Mouse (Mus musculus): ENCODE measurements around the gene Rps25. TPM values are rescaled to one million over a fixed set of nuclear protein-coding genes. Genes with fewer than 3 reads are reported as not detected.
"Not testable (repeated sequence)": the region's sequence is repeated elsewhere in the genome, so short reads cannot be mapped to it uniquely, and the experiment has no call there.

Gene Rps25
- polyA plus RNA-seq, 1 experiment from 2014 or later, result 1,284 TPM

- H3K27ac ChIP-seq, result no peak overlapping the region
- H3K9me3 ChIP-seq, result no peaks in the 10 kb centered on the region
- no peak for ATAC-seq (ENCODE audit: low FRiP score, low read depth)
- H3K27me3 ChIP-seq (replicated peaks), result no peaks in the 10 kb centered on the region
- H3K4me2 ChIP-seq (replicated peaks), result no peak overlapping the region
- H3K4me3 ChIP-seq, result no peak overlapping the region
- 57% methylated on average over 5 of the region's 5 CpGs for WGBS
- no peaks in the 10 kb centered on the region for H3K4me1 ChIP-seq
- no peak overlapping the region for H3K9ac ChIP-seq
- no peaks in the 10 kb centered on the region for H3K36me3 ChIP-seq
Observed at GRCm38 (mm10) chr9:44432577-44433185, 25.7 kb downstream of the Rps25 start.

- no peaks in the 10 kb centered on the region for H3K36me3 ChIP-seq
- no peak for ATAC-seq (ENCODE audit: low FRiP score, low read depth)
- H3K4me2 ChIP-seq (replicated peaks), result no peak overlapping the region
- no peaks in the 10 kb centered on the region for H3K9me3 ChIP-seq
- no peak overlapping the region for H3K9ac ChIP-seq
- H3K4me1 ChIP-seq, result no peaks in the 10 kb centered on the region
- H3K27ac ChIP-seq, result no peak overlapping the region
- no peaks in the 10 kb centered on the region for H3K27me3 ChIP-seq (replicated peaks)
- no peak overlapping the region for H3K4me3 ChIP-seq
- WGBS, result 83% methylated on average over 6 of the region's 6 CpGs
Observed at GRCm38 (mm10) chr9:44435747-44436146, 28.8 kb downstream of the Rps25 start.

GRCm38 (mm10) chr9:44440961-44441360 lies 34.0 kb downstream of the Rps25 start, which contains the start of gene Foxr1:
Foxr1 (minus strand) TSS chr9:44441136.
- Histone ChIP-seq H3K4me2 (replicated peaks) (no peak within 1 kb of the TSS), H3K4me1 (no peaks in the 10 kb centered on the region), H3K9me3 (no peaks in the 10 kb centered on the region), H3K4me3 (no peak within 1 kb of the TSS), H3K36me3 (no peaks in the 10 kb centered on the region), H3K27me3 (replicated peaks) (no peaks in the 10 kb centered on the region), H3K27ac (no peak within 1 kb of the TSS), H3K9ac (no peak within 1 kb of the TSS)
- no peak for ATAC-seq (ENCODE audit: low FRiP score, low read depth)
- WGBS, result 73% methylated on average over 19 of the region's 19 CpGs

- H3K4me3 ChIP-seq; H3K9ac ChIP-seq; H3K27ac ChIP-seq; H3K9me3 ChIP-seq; H3K27me3 ChIP-seq (replicated peaks); ATAC-seq (ENCODE audit: low FRiP score, low read depth); H3K36me3 ChIP-seq; H3K4me1 ChIP-seq; H3K4me2 ChIP-seq (replicated peaks): not testable (repeated sequence)
- WGBS, result 85% methylated on average over 7 of the region's 7 CpGs
Observed at GRCm38 (mm10) chr9:44444402-44445025, 37.6 kb downstream of the Rps25 start.

GRCm38 (mm10) chr9:44450387-44450786 lies 43.4 kb downstream of the Rps25 start:
- Histone ChIP-seq H3K27me3 (replicated peaks) (peaks cover 7% of the 10 kb centered on the region; the same call in 1 of the 2 replicates), H3K27ac (no peak overlapping the region), H3K9ac (no peak overlapping the region), H3K9me3 (no peaks in the 10 kb centered on the region), H3K4me2 (replicated peaks) (no peak overlapping the region), H3K4me3 (no peak overlapping the region), H3K4me1 (peaks cover 9% of the 10 kb centered on the region), H3K36me3 (no peaks in the 10 kb centered on the region)
- ATAC-seq (ENCODE audit: low FRiP score, low read depth), result no peak

- Histone ChIP-seq H3K4me3 (no peak overlapping the region), H3K36me3 (no peaks in the 10 kb centered on the region)
Observed at GRCm38 (mm10) chr9:44454132-44454890, 47.4 kb downstream of the Rps25 start.

GRCm38 (mm10) chr9:44454891-44455220 lies 47.9 kb downstream of the Rps25 start, which contains the start of gene Upk2:
Upk2 (minus strand) TSS chr9:44454976.
- WGBS, result 24% methylated on average over 4 of the region's 4 CpGs
- no peaks in the 10 kb centered on the region for H3K9me3 ChIP-seq
- H3K4me2 ChIP-seq (replicated peaks), result no peak within 1 kb of the TSS
- no peak within 1 kb of the TSS for H3K4me3 ChIP-seq
- H3K4me1 ChIP-seq, result peaks cover 31% of the 10 kb centered on the region
- peaks cover 7% of the 10 kb centered on the region; the same call in 1 of the 2 replicates for H3K27me3 ChIP-seq (replicated peaks)
- H3K9ac ChIP-seq, result no peak within 1 kb of the TSS
- no peak for ATAC-seq (ENCODE audit: low FRiP score, low read depth)
- H3K27ac ChIP-seq, result no peak within 1 kb of the TSS
- H3K36me3 ChIP-seq, result no peaks in the 10 kb centered on the region

More at GRCm38 (mm10) chr9:44454132-44454890, 47.4 kb downstream of the Rps25 start:
- H3K27ac ChIP-seq, result no peak overlapping the region
- H3K9ac ChIP-seq, result no peak overlapping the region
- peaks cover 7% of the 10 kb centered on the region; the same call in 1 of the 2 replicates for H3K27me3 ChIP-seq (replicated peaks)
- no peak overlapping the region for H3K4me2 ChIP-seq (replicated peaks)
- peaks cover 31% of the 10 kb centered on the region for H3K4me1 ChIP-seq
- 10% methylated on average over 14 of the region's 14 CpGs for WGBS
- H3K9me3 ChIP-seq, result no peaks in the 10 kb centered on the region
- peak; percentile 69; the same call in 1 of the 2 replicates for ATAC-seq (ENCODE audit: low FRiP score, low read depth)

- Histone ChIP-seq H3K27me3 (replicated peaks) (peaks cover 7% of the 10 kb centered on the region; the same call in 1 of the 2 replicates), H3K4me1 (peaks cover 31% of the 10 kb centered on the region), H3K9me3 (no peaks in the 10 kb centered on the region), H3K9ac (no peak overlapping the region), H3K36me3 (no peaks in the 10 kb centered on the region), H3K4me2 (replicated peaks) (peak overlapping the region; percentile 46), H3K4me3 (no peak overlapping the region), H3K27ac (peak overlapping the region; percentile 42; the same call in 1 of the 2 replicates)
- ATAC-seq (ENCODE audit: low FRiP score, low read depth), result peak; percentile 96
- 4% methylated on average over 11 of the region's 11 CpGs for WGBS
Observed at GRCm38 (mm10) chr9:44457035-44457742, 50.2 kb downstream of the Rps25 start.

Small RNA genes lying within 50 kb of the gene (microRNA-seq; reads per million reads assigned to microRNA genes)
- gene Mir7085, result not detected

Other genes with a start within 250 kb of the Rps25 start
- gene Cbl, start 173.1 kb upstream of the Rps25 start, polyA plus RNA-seq (2016; fragmentation: Nextera tagmentation; extraction: Ambion mirVana), result 22.1 and 25.5 TPM in 2 replicates
- gene Ccdc153, start 166.5 kb upstream of the Rps25 start, polyA plus RNA-seq (2016; fragmentation: Nextera tagmentation; extraction: Ambion mirVana), result not detected in 2 replicates
- gene Pdzd3, start 155.7 kb upstream of the Rps25 start, polyA plus RNA-seq (2016; fragmentation: Nextera tagmentation; extraction: Ambion mirVana), result 0.09 and 0.14 TPM in 2 replicates
- 3.7 and 3.8 TPM in 2 replicates for gene Nlrx1, start 138.5 kb upstream of the Rps25 start, polyA plus RNA-seq (2016; fragmentation: Nextera tagmentation; extraction: Ambion mirVana)
- 12.2 and 13.8 TPM in 2 replicates for gene Abcg4, start 118.5 kb upstream of the Rps25 start, polyA plus RNA-seq (2016; fragmentation: Nextera tagmentation; extraction: Ambion mirVana)
- 31.2 and 33.5 TPM in 2 replicates for gene Hinfp, start 101.5 kb upstream of the Rps25 start, polyA plus RNA-seq (2016; fragmentation: Nextera tagmentation; extraction: Ambion mirVana)
- 25.3 and 26.9 TPM in 2 replicates for gene C2cd2l, start 86.9 kb upstream of the Rps25 start, polyA plus RNA-seq (2016; fragmentation: Nextera tagmentation; extraction: Ambion mirVana)
- gene Dpagt1, start 81.1 kb upstream of the Rps25 start, polyA plus RNA-seq (2016; fragmentation: Nextera tagmentation; extraction: Ambion mirVana), result 34.6 and 39.1 TPM in 2 replicates
- 281 and 302 TPM in 2 replicates for gene H2afx, start 72.4 kb upstream of the Rps25 start, polyA plus RNA-seq (2016; fragmentation: Nextera tagmentation; extraction: Ambion mirVana)
- gene Hmbs, start 62.9 kb upstream of the Rps25 start, polyA plus RNA-seq (2016; fragmentation: Nextera tagmentation; extraction: Ambion mirVana), result 92.8 and 95.0 TPM in 2 replicates
- 36.9 and 37.8 TPM in 2 replicates for gene Vps11, start 45.5 kb upstream of the Rps25 start, polyA plus RNA-seq (2016; fragmentation: Nextera tagmentation; extraction: Ambion mirVana)
- 31.0 and 33.0 TPM in 2 replicates for gene Hyou1, start 27.6 kb upstream of the Rps25 start, polyA plus RNA-seq (2016; fragmentation: Nextera tagmentation; extraction: Ambion mirVana)
- gene Slc37a4, start 10.3 kb upstream of the Rps25 start, polyA plus RNA-seq (2016; fragmentation: Nextera tagmentation; extraction: Ambion mirVana), result 44.1 and 45.5 TPM in 2 replicates
- gene Trappc4, start 461 bp downstream of the Rps25 start, polyA plus RNA-seq (2016; fragmentation: Nextera tagmentation; extraction: Ambion mirVana), result 266 and 275 TPM in 2 replicates
- gene Ccdc84, start 11.4 kb downstream of the Rps25 start, polyA plus RNA-seq (2016; fragmentation: Nextera tagmentation; extraction: Ambion mirVana), result 30.6 and 35.7 TPM in 2 replicates
- gene Foxr1, start 34.0 kb downstream of the Rps25 start, polyA plus RNA-seq (2016; fragmentation: Nextera tagmentation; extraction: Ambion mirVana), result not detected in 2 replicates
- gene Upk2, start 47.8 kb downstream of the Rps25 start, polyA plus RNA-seq (2016; fragmentation: Nextera tagmentation; extraction: Ambion mirVana), result 0.35 TPM in 1 of 2 replicates, not detected in the other
- gene Bcl9l, start 75.7 kb downstream of the Rps25 start, polyA plus RNA-seq (2016; fragmentation: Nextera tagmentation; extraction: Ambion mirVana), result 9.3 and 10.9 TPM in 2 replicates
- not detected in 2 replicates for gene Cxcr5, start 154.7 kb downstream of the Rps25 start, polyA plus RNA-seq (2016; fragmentation: Nextera tagmentation; extraction: Ambion mirVana)
- 17.6 and 26.7 TPM in 2 replicates for gene Ddx6, start 197.8 kb downstream of the Rps25 start, polyA plus RNA-seq (2016; fragmentation: Nextera tagmentation; extraction: Ambion mirVana)

All from neural tube, embryonic 12.5 days (tissue).